Mouse (Mus musculus) hindbrain, embryonic 12.5 days (tissue): ENCODE measurements around the gene Fam214a. TPM values are rescaled to one million over a fixed set of nuclear protein-coding genes. Genes with fewer than 3 reads are reported as not detected.

ENCODE experiments used
- ATAC-seq: fragments of 200-750 bp; cut with Nextera tagmentation; 2 replicates; pipeline ENCODE4 v1.8.0; 2017; ENCODE audit warnings: moderate TSS enrichment; ENCODE audit not compliant: low FRiP score
- H3K27ac ChIP-seq: fragments of 300-500 bp; sonication (generic); 2 replicates; pipeline ENCODE4 v1.5.1; 2016; ENCODE audit warnings: mild to moderate bottlenecking
- H3K27me3 ChIP-seq: fragments of 300-500 bp; sonication (generic); 2 replicates; pipeline ENCODE4 v1.6.1; 2016; ENCODE audit warnings: mild to moderate bottlenecking
- H3K36me3 ChIP-seq: fragments of 300-500 bp; sonication (generic); 2 replicates; pipeline ENCODE4 v1.6.1; 2016; ENCODE audit warnings: mild to moderate bottlenecking
- H3K4me1 ChIP-seq: fragments of 300-500 bp; sonication (generic); 2 replicates; pipeline ENCODE4 v1.6.1; 2016
- H3K4me2 ChIP-seq: fragments of 300-500 bp; sonication (generic); replicated peaks from 2 replicates; pipeline ENCODE4 v1.6.1; 2016; ENCODE audit warnings: mild to moderate bottlenecking
- H3K4me3 ChIP-seq: fragments of 300-500 bp; sonication (generic); 2 replicates; pipeline ENCODE4 v1.5.1; 2016; ENCODE audit warnings: mild to moderate bottlenecking
- H3K9ac ChIP-seq: fragments of 300-500 bp; sonication (generic); 2 replicates; pipeline ENCODE4 v1.6.1; 2016; ENCODE audit warnings: mild to moderate bottlenecking, moderate library complexity
- H3K9me3 ChIP-seq: fragments of 300-500 bp; sonication (generic); replicated peaks from 2 replicates; pipeline ENCODE4 v1.6.1; 2016; ENCODE audit warnings: mild to moderate bottlenecking
- WGBS: fragments of 180-500 bp; shearing (Covaris S2); methylation state at CpG from one replicate; pipeline ENCODE4 v1.1.7; 2016; 5-methylcytosine and 5-hydroxymethylcytosine counted together
- polyA plus RNA-seq: library from polyadenylated mRNA; unstranded; fragments of >200 nt; fragmentation: Nextera tagmentation; extraction: Ambion mirVana; gene quantifications from 2 replicates; pipeline ENCODE4 v1.2.1, GENCODE M21; 2016

Fam214a gene
- polyA plus RNA-seq, 1 experiment from 2014 or later, result 26.8 TPM

- Histone ChIP-seq H3K36me3 (no peaks in the 10 kb centered on the region), H3K9ac (no peak overlapping the region), H3K4me1 (0 out of 2 replicates have a peak, but pooled peaks cover 2% of the 10 kb centered on the region), H3K9me3 (no peaks in the 10 kb centered on the region), H3K27ac (no peak overlapping the region), H3K4me3 (no peak overlapping the region), H3K4me2 (no peak overlapping the region), H3K27me3 (no peaks in the 10 kb centered on the region)
- ATAC-seq, result no peak
- 68% methylated on average over 2 of the region's 2 CpGs for WGBS
Observed at GRCm38 (mm10) chr9:74985770-74986169, 33.1 kb downstream of the Fam214a start.

GRCm38 (mm10) chr9:74988893-74989460 is 36.3 kb downstream of the Fam214a start:
- H3K27ac ChIP-seq, result no peak overlapping the region
- H3K4me3 ChIP-seq, result no peak overlapping the region
- H3K27me3 ChIP-seq, result no peaks in the 10 kb centered on the region
- H3K36me3 ChIP-seq, result no peaks in the 10 kb centered on the region
- 95% methylated on average over 7 of the region's 7 CpGs for WGBS
- no peak for ATAC-seq
- H3K4me2 ChIP-seq, result no peak overlapping the region
- 0 out of 2 replicates have a peak, but pooled peaks cover 2% of the 10 kb centered on the region for H3K4me1 ChIP-seq
- no peaks in the 10 kb centered on the region for H3K9me3 ChIP-seq
- no peak overlapping the region for H3K9ac ChIP-seq

GRCm38 (mm10) chr9:74989990-74990389 is 37.3 kb downstream of the Fam214a start:
- ATAC-seq, result no peak
- no peak overlapping the region for H3K9ac ChIP-seq
- H3K27ac ChIP-seq, result no peak overlapping the region
- no peak overlapping the region for H3K4me3 ChIP-seq
- H3K9me3 ChIP-seq, result no peaks in the 10 kb centered on the region
- 87% methylated on average over 2 of the region's 2 CpGs for WGBS
- no peaks in the 10 kb centered on the region for H3K27me3 ChIP-seq
- 0 out of 2 replicates have a peak, but pooled peaks cover 2% of the 10 kb centered on the region for H3K4me1 ChIP-seq
- no peak overlapping the region for H3K4me2 ChIP-seq
- no peaks in the 10 kb centered on the region for H3K36me3 ChIP-seq

- H3K4me1 ChIP-seq, result no peaks in the 10 kb centered on the region
- ATAC-seq, result no peak
- H3K9ac ChIP-seq, result no peak overlapping the region
- no peaks in the 10 kb centered on the region for H3K27me3 ChIP-seq
- no peak overlapping the region for H3K4me3 ChIP-seq
- H3K4me2 ChIP-seq, result no peak overlapping the region
- H3K36me3 ChIP-seq, result no peaks in the 10 kb centered on the region
- WGBS, result 90% methylated on average over 10 of the region's 10 CpGs
- no peak overlapping the region for H3K27ac ChIP-seq
- H3K9me3 ChIP-seq, result no peaks in the 10 kb centered on the region
Observed at GRCm38 (mm10) chr9:74994611-74995257, 42.0 kb downstream of the Fam214a start.

GRCm38 (mm10) chr9:74996349-74996748 is 43.7 kb downstream of the Fam214a start:
- no peak for ATAC-seq
- 0 out of 2 replicates have a peak, but pooled peaks cover 4% of the 10 kb centered on the region for H3K36me3 ChIP-seq
- no peak overlapping the region for H3K27ac ChIP-seq
- no peak overlapping the region for H3K4me3 ChIP-seq
- H3K4me2 ChIP-seq, result no peak overlapping the region
- no peaks in the 10 kb centered on the region for H3K9me3 ChIP-seq
- no peak overlapping the region for H3K9ac ChIP-seq
- WGBS, result 69% methylated on average over 2 of the region's 2 CpGs
- H3K27me3 ChIP-seq, result no peaks in the 10 kb centered on the region
- H3K4me1 ChIP-seq, result no peaks in the 10 kb centered on the region

GRCm38 (mm10) chr9:74997976-74998375 is 45.3 kb downstream of the Fam214a start:
- no peak overlapping the region for H3K4me3 ChIP-seq
- H3K27ac ChIP-seq, result no peak overlapping the region
- no peaks in the 10 kb centered on the region for H3K27me3 ChIP-seq
- no peak for ATAC-seq
- H3K9ac ChIP-seq, result no peak overlapping the region
- no peaks in the 10 kb centered on the region for H3K4me1 ChIP-seq
- H3K4me2 ChIP-seq, result no peak overlapping the region
- H3K9me3 ChIP-seq, result no peaks in the 10 kb centered on the region
- H3K36me3 ChIP-seq, result 0 out of 2 replicates have a peak, but pooled peaks cover 4% of the 10 kb centered on the region

GRCm38 (mm10) chr9:75001006-75001405 is 48.3 kb downstream of the Fam214a start:
- Histone ChIP-seq H3K4me3 (no peak overlapping the region), H3K27ac (no peak overlapping the region), H3K4me2 (no peak overlapping the region), H3K9ac (no peak overlapping the region), H3K9me3 (no peaks in the 10 kb centered on the region), H3K4me1 (no peaks in the 10 kb centered on the region), H3K36me3 (peaks cover 10% of the 10 kb centered on the region; the same call in 1 of the 2 replicates), H3K27me3 (no peaks in the 10 kb centered on the region)
- ATAC-seq, result no peak
- WGBS, result 87% methylated on average over 6 of the region's 6 CpGs

- Histone ChIP-seq H3K9me3 (no peaks in the 10 kb centered on the region), H3K4me3 (no peak overlapping the region), H3K27ac (no peak overlapping the region), H3K4me1 (no peaks in the 10 kb centered on the region), H3K4me2 (no peak overlapping the region), H3K36me3 (peaks cover 17% of the 10 kb centered on the region), H3K9ac (no peak overlapping the region), H3K27me3 (no peaks in the 10 kb centered on the region)
- 83% methylated on average over 5 of the region's 5 CpGs for WGBS
- no peak for ATAC-seq
Observed at GRCm38 (mm10) chr9:75001611-75002204, 49.0 kb downstream of the Fam214a start.

- Histone ChIP-seq H3K27ac (no peak overlapping the region), H3K9me3 (no peaks in the 10 kb centered on the region), H3K4me1 (no peaks in the 10 kb centered on the region), H3K4me3 (no peak overlapping the region), H3K9ac (no peak overlapping the region), H3K27me3 (no peaks in the 10 kb centered on the region), H3K4me2 (no peak overlapping the region), H3K36me3 (peaks cover 20% of the 10 kb centered on the region)
- 76% methylated on average over 3 of the region's 3 CpGs for WGBS
- no peak for ATAC-seq
Observed at GRCm38 (mm10) chr9:75002262-75002661, 49.6 kb downstream of the Fam214a start.

- H3K4me2 ChIP-seq, result no peak overlapping the region
- no peak overlapping the region for H3K27ac ChIP-seq
- no peaks in the 10 kb centered on the region for H3K4me1 ChIP-seq
- H3K27me3 ChIP-seq, result no peaks in the 10 kb centered on the region
- no peak overlapping the region for H3K4me3 ChIP-seq
- 94% methylated on average over 10 of the region's 10 CpGs for WGBS
- no peaks in the 10 kb centered on the region for H3K9me3 ChIP-seq
- ATAC-seq, result no peak
- H3K9ac ChIP-seq, result no peak overlapping the region
- H3K36me3 ChIP-seq, result peaks cover 29% of the 10 kb centered on the region
Observed at GRCm38 (mm10) chr9:75004203-75004602, 51.5 kb downstream of the Fam214a start.

- WGBS, result 88% methylated on average over 2 of the region's 2 CpGs
- Histone ChIP-seq H3K9me3 (no peaks in the 10 kb centered on the region), H3K27ac (no peak overlapping the region), H3K36me3 (peaks cover 45% of the 10 kb centered on the region), H3K9ac (no peak overlapping the region), H3K4me1 (no peaks in the 10 kb centered on the region), H3K4me3 (no peak overlapping the region), H3K27me3 (no peaks in the 10 kb centered on the region), H3K4me2 (no peak overlapping the region)
- ATAC-seq, result no peak
Observed at GRCm38 (mm10) chr9:75016591-75016990, 63.9 kb downstream of the Fam214a start.

- Histone ChIP-seq H3K27ac (no peak overlapping the region), H3K4me3 (no peak overlapping the region), H3K4me1 (no peaks in the 10 kb centered on the region), H3K27me3 (no peaks in the 10 kb centered on the region), H3K4me2 (no peak overlapping the region), H3K9me3 (no peaks in the 10 kb centered on the region), H3K9ac (no peak overlapping the region), H3K36me3 (peaks cover 45% of the 10 kb centered on the region)
- no peak for ATAC-seq
- 88% methylated on average over 6 of the region's 6 CpGs for WGBS
Observed at GRCm38 (mm10) chr9:75019181-75019580, 66.5 kb downstream of the Fam214a start.

GRCm38 (mm10) chr9:75019592-75019991 is 66.9 kb downstream of the Fam214a start:
- H3K27ac ChIP-seq, result no peak overlapping the region
- no peak for ATAC-seq
- no peak overlapping the region for H3K4me3 ChIP-seq
- peaks cover 46% of the 10 kb centered on the region for H3K36me3 ChIP-seq
- no peak overlapping the region for H3K4me2 ChIP-seq
- H3K4me1 ChIP-seq, result no peaks in the 10 kb centered on the region
- WGBS, result 90% methylated on average over 3 of the region's 3 CpGs
- H3K9ac ChIP-seq, result no peak overlapping the region
- no peaks in the 10 kb centered on the region for H3K27me3 ChIP-seq
- no peaks in the 10 kb centered on the region for H3K9me3 ChIP-seq
